Mouse (Mus musculus) brain, embryonic 14.5 days (tissue): ENCODE results near the gene Vps37b.

Source experiments
- CTCF ChIP-seq: fragments of 200-500 bp; IDR thresholded peaks from 2 replicates; pipeline ENCODE4 v1.5.1; 2012; ENCODE audit warnings: inconsistent platforms, mild to moderate bottlenecking, moderate library complexity, borderline replicate concordance; ENCODE audit not compliant: insufficient read depth, insufficient read length; ENCODE audit errors: extremely low read depth
- POLR2A ChIP-seq: fragments of 200-500 bp; IDR thresholded peaks from 2 replicates; pipeline ENCODE4 v1.6.1; 2012; ENCODE audit warnings: mild to moderate bottlenecking, inconsistent platforms, borderline replicate concordance; ENCODE audit not compliant: poor library complexity, insufficient read depth, insufficient read length, severe bottlenecking; ENCODE audit errors: extremely low read depth

- TF ChIP-seq CTCF, result no peak
- no peak for TF ChIP-seq POLR2A
These were observed 3.3 kb upstream of the Vps37b start for GRCm38 (mm10) chr5:124035406-124035805.
